Mouse (Mus musculus) midbrain, embryonic 15.5 days (tissue): ENCODE results near the gene Dnah2. TPM values are rescaled to one million over a fixed set of nuclear protein-coding genes. Genes with fewer than 3 reads are reported as not detected.

Experiments used
- ATAC-seq: fragments of 200-750 bp; cut with Nextera tagmentation; replicated peaks from 2 replicates; pipeline ENCODE4 v1.8.0; 2017; ENCODE audit warnings: moderate TSS enrichment
- H3K27ac ChIP-seq: fragments of 300-500 bp; sonication (generic); 2 replicates; pipeline ENCODE4 v1.5.1; 2015; ENCODE audit warnings: mild to moderate bottlenecking, inconsistent platforms
- H3K27me3 ChIP-seq: fragments of 300-500 bp; sonication (generic); replicated peaks from 2 replicates; pipeline ENCODE4 v1.6.1; 2015; ENCODE audit warnings: inconsistent platforms
- H3K36me3 ChIP-seq: fragments of 300-500 bp; sonication (generic); replicated peaks from 2 replicates; pipeline ENCODE4 v1.6.1; 2015; ENCODE audit warnings: inconsistent platforms
- H3K4me1 ChIP-seq: fragments of 300-500 bp; sonication (generic); 2 replicates; pipeline ENCODE4 v1.6.1; 2015; ENCODE audit warnings: inconsistent platforms
- H3K4me2 ChIP-seq: fragments of 300-500 bp; sonication (generic); 2 replicates; pipeline ENCODE4 v1.6.1; 2015; ENCODE audit warnings: inconsistent platforms, mild to moderate bottlenecking, moderate library complexity
- H3K4me3 ChIP-seq: fragments of 300-500 bp; sonication (generic); 2 replicates; pipeline ENCODE4 v1.5.1; 2015; ENCODE audit warnings: mild to moderate bottlenecking, inconsistent platforms
- H3K9ac ChIP-seq: fragments of 300-500 bp; sonication (generic); 2 replicates; pipeline ENCODE4 v1.6.1; 2015; ENCODE audit warnings: mild to moderate bottlenecking, inconsistent platforms
- H3K9me3 ChIP-seq: fragments of 300-500 bp; sonication (generic); 2 replicates; pipeline ENCODE4 v1.6.1; 2016; ENCODE audit warnings: inconsistent platforms
- WGBS: fragments of 180-500 bp; shearing (Covaris S2); methylation state at CpG from one replicate; pipeline ENCODE4 v1.1.7; 2015; ENCODE audit warnings: mixed read lengths; 5-methylcytosine and 5-hydroxymethylcytosine counted together
- polyA plus RNA-seq: library from polyadenylated mRNA; unstranded; fragments of >200 nt; fragmentation: Nextera tagmentation; extraction: Ambion mirVana; gene quantifications from 2 replicates; pipeline ENCODE4 v1.2.1, GENCODE M21; 2015

Dnah2 gene
- polyA plus RNA-seq, 1 experiment from 2014 or later = 5.7 TPM

DNA sequence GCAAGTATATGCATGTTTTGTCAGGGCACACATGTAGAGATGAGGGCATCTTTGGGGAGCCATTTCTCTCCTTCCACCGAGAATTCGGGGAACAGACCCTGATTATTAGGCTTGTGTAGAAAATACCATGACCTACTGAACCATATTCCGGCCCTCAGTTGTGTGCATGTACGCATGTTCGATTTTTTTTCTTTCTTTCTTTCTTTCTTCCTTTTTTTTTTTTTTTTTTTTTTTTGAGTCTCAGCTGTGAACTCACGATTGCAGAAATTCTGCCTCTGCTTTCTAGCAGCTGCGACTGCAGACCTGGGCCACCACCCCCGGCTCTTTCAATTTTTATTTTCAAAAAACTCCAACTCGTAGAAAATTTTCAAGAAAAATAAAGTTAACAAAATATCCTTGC, 23.2 kb downstream of the Dnah2 start:
- H3K36me3 ChIP-seq = no peaks in the 10 kb centered on the region
- H3K4me1 ChIP-seq = peaks cover 23% of the 10 kb centered on the region
- 79% methylated on average over 9 of the region's 9 CpGs for WGBS
- ATAC-seq = no peak
- H3K27ac ChIP-seq = peak overlapping the region; percentile 97
- H3K4me3 ChIP-seq = no peak overlapping the region
- no peak overlapping the region for H3K4me2 ChIP-seq
- H3K9ac ChIP-seq = no peak overlapping the region
- H3K27me3 ChIP-seq = no peaks in the 10 kb centered on the region
- no peaks in the 10 kb centered on the region for H3K9me3 ChIP-seq

DNA sequence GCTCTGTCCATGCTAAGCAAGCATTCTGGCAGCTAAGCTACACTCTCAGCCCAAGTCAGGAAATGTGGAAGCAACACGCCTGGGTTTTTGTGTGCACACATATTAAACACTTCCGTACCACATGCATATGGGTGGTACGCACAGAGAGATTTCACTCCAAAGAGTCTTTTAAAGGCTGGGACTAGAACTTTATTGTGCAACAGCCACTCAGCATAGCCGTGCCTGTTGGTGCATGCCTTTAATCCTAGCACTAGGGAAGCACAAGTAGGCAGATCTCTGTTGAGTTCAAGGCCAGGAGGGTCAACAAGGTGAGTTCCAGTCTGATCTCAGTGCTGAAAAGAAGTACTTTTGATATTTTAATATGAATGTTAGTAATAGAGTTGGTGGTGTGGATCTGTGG, 25.3 kb downstream of the Dnah2 start:
- H3K36me3 ChIP-seq = no peaks in the 10 kb centered on the region
- no peak overlapping the region for H3K4me3 ChIP-seq
- no peak overlapping the region for H3K4me2 ChIP-seq
- H3K9me3 ChIP-seq = no peaks in the 10 kb centered on the region
- ATAC-seq = no peak
- H3K4me1 ChIP-seq = peaks cover 23% of the 10 kb centered on the region
- no peak overlapping the region for H3K27ac ChIP-seq
- WGBS = 87% methylated on average over 4 of the region's 4 CpGs
- H3K9ac ChIP-seq = no peak overlapping the region
- no peaks in the 10 kb centered on the region for H3K27me3 ChIP-seq

DNA sequence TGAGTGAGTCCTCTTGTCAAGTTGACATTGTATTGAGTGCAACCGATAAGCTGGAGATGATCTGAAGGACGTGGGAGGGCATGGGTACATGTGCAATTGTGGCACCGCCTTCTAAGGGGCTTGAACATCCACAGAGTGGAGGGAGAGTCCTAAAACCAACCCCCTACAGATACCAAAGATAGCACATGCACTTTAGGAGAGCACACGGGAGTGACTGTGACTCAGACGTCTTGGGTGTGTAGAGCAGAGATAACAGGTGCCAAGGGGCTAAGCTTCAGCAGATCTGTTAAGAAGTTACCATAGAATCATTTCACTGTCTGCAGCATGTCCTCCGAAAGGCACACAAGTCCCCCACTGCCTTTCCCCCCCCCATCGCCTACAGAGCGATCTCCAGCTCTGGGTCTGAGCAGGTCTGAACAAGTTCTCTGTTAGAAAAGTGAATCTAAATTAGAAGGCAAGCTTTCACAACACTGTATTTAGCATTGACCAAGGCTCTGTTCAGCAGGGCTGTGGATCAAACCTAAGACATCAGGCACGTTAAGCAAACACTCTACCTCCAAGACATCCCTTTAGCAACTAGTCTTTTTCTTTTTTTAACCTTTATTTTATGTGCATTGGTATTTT, 27.3 kb downstream of the Dnah2 start:
- Histone ChIP-seq H3K4me2 (no peak overlapping the region), H3K4me3 (no peak overlapping the region), H3K9ac (no peak overlapping the region), H3K9me3 (no peaks in the 10 kb centered on the region), H3K27ac (no peak overlapping the region), H3K36me3 (no peaks in the 10 kb centered on the region), H3K4me1 (peaks cover 8% of the 10 kb centered on the region), H3K27me3 (no peaks in the 10 kb centered on the region)
- 86% methylated on average over 9 of the region's 9 CpGs for WGBS
- no peak for ATAC-seq

DNA sequence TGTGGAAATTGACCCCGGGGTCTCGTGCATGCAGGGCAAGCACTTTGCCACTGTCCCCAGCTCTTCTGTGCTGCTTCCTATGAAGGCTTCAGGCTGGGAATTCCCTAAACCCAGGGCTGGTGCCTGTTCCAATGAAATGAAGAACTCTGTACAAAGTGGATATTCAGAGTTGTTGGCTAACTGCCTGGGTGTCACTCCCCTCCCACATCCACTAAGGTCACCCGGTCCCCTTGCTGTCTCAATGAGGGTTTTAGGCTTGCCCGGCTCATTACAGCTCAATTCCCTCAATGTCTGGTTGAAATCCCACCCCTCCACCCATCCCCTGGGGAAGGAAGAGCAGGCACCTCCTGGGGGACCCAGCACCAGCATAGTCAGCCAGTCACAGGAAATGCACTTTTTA, 28.9 kb downstream of the Dnah2 start:
- H3K9ac ChIP-seq = no peak overlapping the region
- no peaks in the 10 kb centered on the region for H3K9me3 ChIP-seq
- H3K4me3 ChIP-seq = no peak overlapping the region
- H3K27me3 ChIP-seq = no peaks in the 10 kb centered on the region
- 71% methylated on average over 4 of the region's 4 CpGs for WGBS
- no peak overlapping the region for H3K27ac ChIP-seq
- no peaks in the 10 kb centered on the region for H3K4me1 ChIP-seq
- no peak overlapping the region for H3K4me2 ChIP-seq
- ATAC-seq = no peak
- H3K36me3 ChIP-seq = no peaks in the 10 kb centered on the region

DNA sequence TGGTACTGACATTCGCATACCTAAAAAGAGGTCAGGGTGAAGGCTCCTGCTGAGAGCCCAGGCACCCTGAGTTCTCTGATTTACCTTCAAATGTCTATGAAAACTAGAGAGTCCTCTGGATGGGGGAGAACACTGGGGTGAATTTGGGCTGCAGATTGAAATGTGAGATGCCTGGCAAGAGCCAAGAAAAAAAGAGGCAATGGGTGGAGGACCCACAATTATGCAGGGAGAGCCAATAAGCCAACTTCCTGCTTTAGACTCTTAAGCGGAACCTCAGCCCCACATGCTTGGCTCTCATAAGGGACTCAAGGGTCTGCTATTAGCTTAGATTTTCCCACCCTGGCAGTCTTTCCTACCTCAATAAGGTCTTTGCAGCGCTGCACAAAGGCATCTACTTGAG, 32.2 kb downstream of the Dnah2 start:
- no peaks in the 10 kb centered on the region for H3K36me3 ChIP-seq
- H3K4me2 ChIP-seq = no peak overlapping the region
- H3K27ac ChIP-seq = no peak overlapping the region
- no peaks in the 10 kb centered on the region for H3K9me3 ChIP-seq
- no peak overlapping the region for H3K9ac ChIP-seq
- no peak overlapping the region for H3K4me3 ChIP-seq
- no peaks in the 10 kb centered on the region for H3K27me3 ChIP-seq
- H3K4me1 ChIP-seq = no peaks in the 10 kb centered on the region
- 69% methylated on average over 3 of the region's 3 CpGs for WGBS
- no peak for ATAC-seq

DNA sequence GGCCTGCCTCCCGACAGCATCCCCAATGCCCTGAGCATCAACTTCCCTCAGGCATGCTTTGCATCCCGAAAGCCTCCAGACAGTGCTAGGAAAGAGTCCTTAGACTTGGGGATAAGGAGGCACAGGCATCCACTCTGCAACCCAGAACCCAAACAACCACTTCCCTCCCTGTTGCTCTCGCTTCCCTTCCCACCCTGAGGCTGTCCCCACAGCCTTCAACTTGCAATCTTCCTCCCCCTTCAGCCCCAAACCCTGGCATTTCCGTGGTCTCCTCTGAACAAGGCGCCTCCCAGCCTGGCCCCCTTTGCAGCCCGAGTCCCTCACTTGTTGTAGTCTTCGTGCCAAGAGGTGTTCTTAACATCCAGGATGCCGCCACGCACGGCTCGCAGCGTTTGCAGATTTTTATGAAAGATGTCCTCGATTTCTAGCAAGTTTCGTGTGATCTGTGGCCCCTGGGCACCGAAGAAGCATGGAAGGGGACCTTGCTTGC, 32.7 kb downstream of the Dnah2 start:
- no peak for ATAC-seq
- Histone ChIP-seq H3K27ac (no peak overlapping the region), H3K27me3 (no peaks in the 10 kb centered on the region), H3K9ac (no peak overlapping the region), H3K36me3 (no peaks in the 10 kb centered on the region), H3K4me3 (no peak overlapping the region), H3K9me3 (no peaks in the 10 kb centered on the region), H3K4me2 (no peak overlapping the region), H3K4me1 (no peaks in the 10 kb centered on the region)
- 76% methylated on average over 15 of the region's 15 CpGs for WGBS

DNA sequence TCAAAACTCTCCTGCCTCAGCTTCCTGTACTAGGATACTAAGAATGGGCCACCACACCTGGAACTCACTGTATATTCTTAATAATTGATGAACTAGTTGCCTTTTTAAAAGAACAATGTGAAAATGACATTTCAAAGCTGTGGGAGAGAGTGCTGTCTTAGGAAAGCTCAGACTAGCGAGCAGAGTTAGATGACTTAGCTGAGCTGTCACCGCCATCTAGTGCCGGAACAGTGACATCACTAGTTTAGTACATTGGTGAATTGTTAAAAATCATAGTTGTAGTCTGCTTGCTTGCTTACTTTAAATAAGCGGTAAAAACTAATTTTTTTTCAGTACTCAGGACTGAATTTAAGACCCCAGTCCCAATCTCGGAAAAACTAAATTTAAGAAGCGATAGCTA, 35.1 kb downstream of the Dnah2 start:
- 11% methylated on average over 6 of the region's 6 CpGs for WGBS
- H3K4me3 ChIP-seq = no peak overlapping the region
- H3K36me3 ChIP-seq = no peaks in the 10 kb centered on the region
- H3K27ac ChIP-seq = no peak overlapping the region
- no peaks in the 10 kb centered on the region for H3K9me3 ChIP-seq
- H3K4me2 ChIP-seq = no peak overlapping the region
- no peaks in the 10 kb centered on the region for H3K4me1 ChIP-seq
- 0 out of 2 replicates have a peak, but pooled peaks have one; percentile 62 for ATAC-seq
- H3K9ac ChIP-seq = no peak overlapping the region
- no peaks in the 10 kb centered on the region for H3K27me3 ChIP-seq

DNA sequence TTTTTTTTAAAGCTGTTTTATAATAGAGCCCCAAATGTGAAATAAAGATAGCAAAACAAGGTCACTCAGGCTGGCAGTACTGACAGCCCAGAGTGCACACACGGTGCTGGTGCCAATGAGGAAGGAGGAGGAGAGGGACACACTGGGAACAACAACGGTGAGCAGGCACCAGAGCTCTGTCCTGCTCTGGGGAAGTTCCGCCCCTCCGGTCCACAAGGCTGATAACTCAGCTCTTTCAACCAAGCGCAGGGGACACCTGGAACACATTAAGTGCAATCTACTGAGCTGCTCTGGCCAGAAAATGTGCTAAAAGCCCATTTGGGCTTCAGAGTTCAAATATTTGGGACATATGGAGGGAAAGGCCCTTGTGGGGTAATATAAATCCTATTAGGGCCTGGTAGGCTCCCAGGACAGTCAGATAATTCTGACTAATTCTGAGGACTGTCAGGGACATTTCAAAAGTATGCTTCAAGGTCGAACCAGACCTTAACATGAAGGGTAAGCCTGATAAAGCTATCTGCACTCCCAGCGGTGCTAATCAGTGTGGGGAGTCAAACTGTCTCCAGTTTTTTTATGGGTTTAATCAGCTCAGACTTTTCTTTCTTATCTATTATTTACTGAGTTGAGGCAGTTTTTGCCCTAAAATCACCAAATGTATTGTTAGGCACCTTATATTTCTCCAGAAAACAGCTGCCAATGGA, 38.0 kb downstream of the Dnah2 start:
- no peak overlapping the region for H3K9ac ChIP-seq
- 60% methylated on average over 7 of the region's 7 CpGs for WGBS
- H3K4me3 ChIP-seq = no peak overlapping the region
- H3K9me3 ChIP-seq = no peaks in the 10 kb centered on the region
- no peak overlapping the region for H3K27ac ChIP-seq
- no peaks in the 10 kb centered on the region for H3K36me3 ChIP-seq
- H3K27me3 ChIP-seq = no peaks in the 10 kb centered on the region
- H3K4me1 ChIP-seq = no peaks in the 10 kb centered on the region
- no peak overlapping the region for H3K4me2 ChIP-seq
- ATAC-seq = no peak

DNA sequence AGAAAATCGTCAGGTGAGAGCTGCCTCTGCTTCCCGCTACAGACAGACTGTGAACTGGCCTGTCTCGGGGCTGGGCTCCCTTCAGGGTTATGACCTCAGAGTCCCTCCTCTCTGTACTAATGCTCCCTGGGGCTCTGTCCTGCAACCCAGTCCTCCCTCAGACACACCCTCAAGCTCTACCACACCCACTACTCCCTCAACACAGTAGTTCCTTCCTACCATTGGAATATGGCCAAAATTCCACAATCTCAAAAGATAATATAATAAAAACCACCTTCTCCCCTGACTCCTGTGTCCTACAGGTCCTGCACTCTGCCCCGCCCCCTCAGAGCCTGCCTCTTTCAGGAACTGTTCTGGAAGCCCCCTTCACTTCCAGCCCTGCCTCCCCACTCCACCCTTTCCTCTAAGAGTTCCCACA, 45.0 kb downstream of the Dnah2 start:
- Histone ChIP-seq H3K4me2 (no peak overlapping the region), H3K9me3 (no peaks in the 10 kb centered on the region), H3K36me3 (no peaks in the 10 kb centered on the region), H3K4me1 (no peaks in the 10 kb centered on the region), H3K9ac (no peak overlapping the region), H3K4me3 (no peak overlapping the region), H3K27me3 (no peaks in the 10 kb centered on the region), H3K27ac (no peak overlapping the region)
- ATAC-seq = no peak
- 56% methylated on average over 4 of the region's 4 CpGs for WGBS

DNA sequence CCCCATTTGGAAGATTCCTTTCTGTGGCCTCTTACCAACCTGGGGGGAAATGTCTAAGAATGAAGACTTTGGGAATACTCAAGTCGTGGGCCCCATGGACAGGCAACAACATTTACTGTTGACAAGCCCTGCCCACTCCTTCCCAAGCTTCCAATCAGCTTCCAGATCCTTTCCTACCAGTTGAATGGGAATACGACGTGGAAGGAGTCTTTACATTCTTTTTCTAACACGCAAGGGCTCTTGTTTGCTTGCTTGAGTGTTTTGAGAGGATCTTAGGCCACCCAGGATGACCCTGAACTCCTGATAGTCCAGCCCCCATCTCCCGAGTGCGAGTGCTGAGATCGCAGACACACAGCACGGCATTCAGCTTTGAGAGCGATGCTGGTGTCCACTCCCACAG, 47.4 kb downstream of the Dnah2 start:
- no peak for ATAC-seq
- Histone ChIP-seq H3K27me3 (no peaks in the 10 kb centered on the region), H3K4me2 (no peak overlapping the region), H3K9ac (no peak overlapping the region), H3K9me3 (no peaks in the 10 kb centered on the region), H3K4me1 (no peaks in the 10 kb centered on the region), H3K27ac (no peak overlapping the region), H3K4me3 (no peak overlapping the region), H3K36me3 (no peaks in the 10 kb centered on the region)
- 52% methylated on average over 9 of the region's 9 CpGs for WGBS

DNA sequence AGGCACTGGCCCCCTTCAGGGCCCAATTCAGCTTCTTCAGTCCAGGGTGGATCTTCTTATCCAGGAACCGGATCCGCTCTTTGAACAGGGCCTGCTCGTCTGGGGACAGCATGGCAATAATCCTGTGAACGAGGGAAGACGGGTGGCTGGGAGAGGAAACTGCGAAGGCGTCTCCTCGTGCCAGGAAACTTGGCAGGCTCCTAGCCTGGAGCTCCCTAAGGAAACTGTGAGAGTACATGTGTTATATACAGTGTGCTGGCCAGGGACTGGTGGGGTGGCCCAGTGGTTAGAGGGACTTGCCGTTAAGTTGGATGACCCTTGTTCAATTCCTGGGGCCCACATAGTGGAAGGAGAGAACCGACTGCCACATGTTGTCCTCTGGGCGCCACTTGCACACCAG, 49.8 kb downstream of the Dnah2 start:
- Histone ChIP-seq H3K4me1 (no peaks in the 10 kb centered on the region), H3K27me3 (no peaks in the 10 kb centered on the region), H3K9ac (no peak overlapping the region), H3K36me3 (no peaks in the 10 kb centered on the region), H3K9me3 (no peaks in the 10 kb centered on the region), H3K4me2 (no peak overlapping the region), H3K4me3 (no peak overlapping the region), H3K27ac (no peak overlapping the region)
- ATAC-seq = no peak
- 90% methylated on average over 11 of the region's 11 CpGs for WGBS

DNA sequence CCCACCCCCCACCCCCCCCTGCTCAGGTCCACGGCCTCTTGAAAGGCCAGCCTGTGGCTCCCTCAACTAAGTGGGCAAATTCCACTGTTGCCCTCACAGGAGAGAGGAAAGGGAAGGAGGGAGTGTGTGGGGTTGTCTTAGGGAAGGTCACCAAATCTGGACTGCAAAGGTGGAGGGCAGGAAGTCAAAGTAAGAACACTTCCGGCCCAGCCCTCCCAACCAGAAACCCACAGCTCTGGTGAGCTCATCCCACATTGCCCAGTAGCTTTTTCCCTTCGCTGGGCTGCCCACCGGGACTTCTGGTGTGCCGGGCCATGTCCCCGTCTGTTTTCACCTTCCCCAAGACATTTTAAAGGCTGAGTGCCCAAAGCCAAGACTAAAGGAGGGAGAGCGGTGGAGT, 57.2 kb downstream of the Dnah2 start:
- Histone ChIP-seq H3K4me1 (no peaks in the 10 kb centered on the region), H3K27ac (no peak overlapping the region), H3K9me3 (no peaks in the 10 kb centered on the region), H3K27me3 (no peaks in the 10 kb centered on the region), H3K36me3 (no peaks in the 10 kb centered on the region), H3K4me2 (no peak overlapping the region), H3K9ac (no peak overlapping the region), H3K4me3 (no peak overlapping the region)
- ATAC-seq = no peak
- WGBS = 84% methylated on average over 7 of the region's 7 CpGs

DNA sequence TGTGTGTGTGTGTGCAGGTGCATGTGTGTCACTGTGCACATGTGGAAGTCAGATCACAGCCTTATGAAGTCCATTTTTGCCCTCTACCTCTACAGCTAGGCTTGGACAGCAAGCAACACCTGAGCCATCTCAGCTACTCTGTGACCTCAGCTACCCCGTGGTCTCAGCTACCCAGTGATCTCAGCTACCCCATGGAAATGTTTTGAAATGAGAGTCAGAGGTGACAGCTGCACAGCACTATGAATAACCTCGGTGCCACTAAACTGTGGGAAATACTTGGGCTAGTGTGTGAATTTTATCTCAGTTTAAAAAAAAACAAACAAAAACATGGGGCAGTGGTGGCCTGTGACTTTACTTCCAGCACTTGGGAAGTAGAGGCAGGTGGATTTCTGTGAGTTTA, 58.0 kb downstream of the Dnah2 start:
- Histone ChIP-seq H3K4me3 (no peak overlapping the region), H3K36me3 (no peaks in the 10 kb centered on the region), H3K27me3 (no peaks in the 10 kb centered on the region), H3K4me2 (no peak overlapping the region), H3K9ac (no peak overlapping the region), H3K4me1 (no peaks in the 10 kb centered on the region), H3K27ac (no peak overlapping the region), H3K9me3 (no peaks in the 10 kb centered on the region)
- ATAC-seq = no peak
- 81% methylated on average over 2 of the region's 2 CpGs for WGBS
